ENCODE assay signal across 18 mouse cellular contexts in genomic region chr8:44878208-44878607, GRCm38 (mm10). TPM values are rescaled to one million over a fixed set of nuclear protein-coding genes. Genes with fewer than 3 reads are reported as not detected.
"Had no signal": no experiment of that assay in that cellular context is flagged by ENCODE, and none has a peak within 500 bp of the region (broad histone marks: within the 10 kb centered on the region; RNA-seq: fewer than 3 reads in every experiment).

No protein-coding gene starts in this region.

- H3K4me3 ChIP-seq: lung, embryonic 15.5 days; megakaryocyte, embryonic 14.5 days; midbrain, embryonic 13.5 days; midbrain, embryonic 15.5 days; neural tube, embryonic 12.5 days; stomach, embryonic 15.5 days had no signal

- ATAC-seq: lung, postnatal 0 days; midbrain, embryonic 13.5 days; midbrain, embryonic 15.5 days had no signal

- H3K4me2 ChIP-seq: lung, embryonic 15.5 days; midbrain, embryonic 11.5 days; midbrain, embryonic 13.5 days; midbrain, embryonic 15.5 days; neural tube, embryonic 12.5 days; stomach, embryonic 15.5 days had no signal

- DNase-seq: lung, adult 2 months; lung, postnatal 14 days; lung, postnatal 36 days; right cerebral cortex, postnatal 14 days; thymus, adult 2 months; thymus, postnatal 25 days; thymus, postnatal 4 days had no signal

- H3K27me3 ChIP-seq: lung, embryonic 15.5 days; megakaryocyte, embryonic 14.5 days; midbrain, embryonic 13.5 days; midbrain, embryonic 15.5 days; neural tube, embryonic 12.5 days; stomach, embryonic 15.5 days had no signal

- H3K36me3 ChIP-seq: lung, embryonic 15.5 days; midbrain, embryonic 13.5 days; midbrain, embryonic 15.5 days; neural tube, embryonic 12.5 days; stomach, embryonic 15.5 days had no signal

- H3K9ac ChIP-seq: lung, embryonic 15.5 days; midbrain, embryonic 13.5 days; midbrain, embryonic 15.5 days; neural tube, embryonic 12.5 days; stomach, embryonic 15.5 days had no signal

- H3K27ac ChIP-seq: lung, embryonic 15.5 days; macrophage; midbrain, embryonic 13.5 days; midbrain, embryonic 15.5 days; neural tube, embryonic 12.5 days; stomach, embryonic 15.5 days; stomach, postnatal 0 days had no signal

- H3K4me1 ChIP-seq: megakaryocyte, embryonic 14.5 days; midbrain, embryonic 13.5 days; midbrain, embryonic 15.5 days; neural tube, embryonic 12.5 days; stomach, embryonic 15.5 days had no signal

- H3K9me3 ChIP-seq: lung, embryonic 15.5 days; midbrain, embryonic 13.5 days; midbrain, embryonic 15.5 days; neural tube, embryonic 12.5 days; stomach, embryonic 15.5 days had no signal

RNA-seq across cellular contexts. Expression of gene Fat1, which starts 57.0 kb away (rescaled TPM):
- total RNA-seq: megakaryocyte progenitor cell, adult 5-6 weeks had no signal
